Mouse (Mus musculus): ENCODE data around the gene Myo1d. TPM values are rescaled to one million over a fixed set of nuclear protein-coding genes. Genes with fewer than 3 reads are reported as not detected.

The Myo1d gene
- polyA plus RNA-seq, 1 experiment, result 10.8 TPM

DNA sequence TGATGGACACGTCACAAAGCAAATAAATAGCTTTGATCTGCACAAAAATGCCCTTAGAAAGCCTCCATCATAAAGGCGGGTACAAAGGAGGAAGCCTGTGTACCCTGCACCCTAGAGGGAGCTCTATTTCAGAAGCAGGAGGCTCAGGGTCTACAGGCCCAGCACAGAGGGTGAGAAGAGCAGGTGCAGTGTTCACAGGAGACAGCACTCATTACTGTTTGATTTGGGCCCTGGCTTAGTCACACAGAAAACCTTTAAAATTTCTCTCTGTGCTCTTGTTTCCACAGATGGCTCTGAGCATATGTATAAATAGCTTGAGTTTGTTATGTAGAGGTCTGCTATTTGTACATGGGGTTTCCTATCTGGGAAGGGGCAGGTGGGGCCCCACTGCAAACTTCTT, 233.6 kb downstream of the Myo1d start:
- H3K27me3 ChIP-seq (ENCODE audit: control insufficient read depth, insufficient read depth, insufficient read length), result no peaks in the 10 kb centered on the region
- H3K79me2 ChIP-seq (ENCODE audit: control insufficient read depth, insufficient read depth), result no peaks in the 10 kb centered on the region
- no peak overlapping the region for H3K4me3 ChIP-seq (ENCODE audit: insufficient read depth, poor library complexity, severe bottlenecking)
- no peaks in the 10 kb centered on the region for H3K36me3 ChIP-seq (ENCODE audit: control insufficient read depth, insufficient read depth)
- no peak overlapping the region for H3ac ChIP-seq (ENCODE audit: control insufficient read depth, insufficient read length, low read depth)
- H3K79me3 ChIP-seq (ENCODE audit: low read depth), result no peaks in the 10 kb centered on the region
- no peak for TF ChIP-seq CTCF (IDR thresholded peaks at IDR 0.05; ENCODE audit: control insufficient read depth, insufficient read depth, insufficient read length)
- no peak for TF ChIP-seq MAX (IDR thresholded peaks at IDR 0.05)

GRCm38 (mm10) chr11:80539056-80539455, 240.8 kb downstream of the Myo1d start:
- no peaks in the 10 kb centered on the region for H3K36me3 ChIP-seq (ENCODE audit: control insufficient read depth, insufficient read depth)
- H3K27me3 ChIP-seq (ENCODE audit: control insufficient read depth, insufficient read depth, insufficient read length), result no peaks in the 10 kb centered on the region
- H3K4me3 ChIP-seq (ENCODE audit: insufficient read depth, poor library complexity, severe bottlenecking), result no peak overlapping the region
- H3ac ChIP-seq (ENCODE audit: control insufficient read depth, insufficient read length, low read depth), result no peak overlapping the region
- no peaks in the 10 kb centered on the region for H3K79me2 ChIP-seq (ENCODE audit: control insufficient read depth, insufficient read depth)
- TF ChIP-seq USF1 (IDR thresholded peaks at IDR 0.05; ENCODE audit: low read depth) (no peak), MYOG (IDR thresholded peaks at IDR 0.05; ENCODE audit: control insufficient read depth, extremely low read depth, insufficient read length) (no peak), CTCF (IDR thresholded peaks at IDR 0.05; ENCODE audit: control insufficient read depth, insufficient read depth, insufficient read length) (no peak), FOSL1 (IDR thresholded peaks at IDR 0.05; ENCODE audit: insufficient read depth, low read length, poor library complexity, severe bottlenecking) (no peak), MYOD1 (IDR thresholded peaks at IDR 0.05; ENCODE audit: control insufficient read depth, insufficient read length, low read depth) (no peak), MAX (IDR thresholded peaks at IDR 0.05) (no peak), CEBPB (IDR thresholded peaks at IDR 0.05; ENCODE audit: low read depth) (no peak)
- H3K79me3 ChIP-seq (ENCODE audit: low read depth), result no peaks in the 10 kb centered on the region

DNA sequence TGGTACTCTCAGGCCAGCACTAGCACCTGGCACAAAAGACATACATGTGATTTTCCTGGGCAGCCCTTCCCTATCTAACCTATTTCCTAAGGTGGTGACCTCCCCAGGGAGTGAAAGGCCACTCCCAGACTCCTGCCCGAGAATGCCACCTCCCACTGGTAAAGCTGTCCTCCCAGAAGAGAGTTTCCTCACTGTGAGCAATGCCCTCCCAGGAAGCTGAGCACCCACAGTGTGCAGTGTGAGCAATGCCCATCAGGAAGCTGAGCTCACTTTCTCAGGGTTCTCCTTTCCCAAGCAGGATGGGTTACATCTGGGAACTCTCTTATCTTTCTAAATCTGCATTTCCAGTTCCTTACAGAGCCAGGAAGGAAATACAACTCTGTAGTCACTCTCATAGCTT, 246.9 kb downstream of the Myo1d start:
- no peak for TF ChIP-seq FOSL1 (IDR thresholded peaks at IDR 0.05; ENCODE audit: insufficient read depth, low read length, poor library complexity, severe bottlenecking)
- TF ChIP-seq MAX (IDR thresholded peaks at IDR 0.05), result no peak
- no peak for TF ChIP-seq MYOG (IDR thresholded peaks at IDR 0.05; ENCODE audit: control insufficient read depth, extremely low read depth, insufficient read length)
- no peak for TF ChIP-seq CTCF (IDR thresholded peaks at IDR 0.05; ENCODE audit: control insufficient read depth, insufficient read depth, insufficient read length)
- no peak for TF ChIP-seq USF1 (IDR thresholded peaks at IDR 0.05; ENCODE audit: low read depth)
- TF ChIP-seq CEBPB (IDR thresholded peaks at IDR 0.05; ENCODE audit: low read depth), result no peak
- TF ChIP-seq MYOD1 (IDR thresholded peaks at IDR 0.05; ENCODE audit: control insufficient read depth, insufficient read length, low read depth), result no peak
- Histone ChIP-seq H3K27me3 (ENCODE audit: control insufficient read depth, insufficient read depth, insufficient read length) (no peaks in the 10 kb centered on the region), H3K36me3 (ENCODE audit: control insufficient read depth, insufficient read depth) (no peaks in the 10 kb centered on the region), H3K79me2 (ENCODE audit: control insufficient read depth, insufficient read depth) (no peaks in the 10 kb centered on the region), H3ac (ENCODE audit: control insufficient read depth, insufficient read length, low read depth) (no peak overlapping the region), H3K79me3 (ENCODE audit: low read depth) (no peaks in the 10 kb centered on the region), H3K4me3 (ENCODE audit: insufficient read depth, poor library complexity, severe bottlenecking) (no peak overlapping the region)

GRCm38 (mm10) chr11:80529149-80529548, 250.7 kb downstream of the Myo1d start:
- H3ac ChIP-seq (ENCODE audit: control insufficient read depth, insufficient read length, low read depth), result no peak overlapping the region
- no peak overlapping the region for H3K4me3 ChIP-seq (ENCODE audit: insufficient read depth, poor library complexity, severe bottlenecking)
- no peaks in the 10 kb centered on the region for H3K79me3 ChIP-seq (ENCODE audit: low read depth)
- H3K79me2 ChIP-seq (ENCODE audit: control insufficient read depth, insufficient read depth), result no peaks in the 10 kb centered on the region
- TF ChIP-seq MYOD1 (IDR thresholded peaks at IDR 0.05; ENCODE audit: control insufficient read depth, insufficient read length, low read depth) (no peak), MAX (IDR thresholded peaks at IDR 0.05) (no peak), CTCF (IDR thresholded peaks at IDR 0.05; ENCODE audit: control insufficient read depth, insufficient read depth, insufficient read length) (no peak), FOSL1 (IDR thresholded peaks at IDR 0.05; ENCODE audit: insufficient read depth, low read length, poor library complexity, severe bottlenecking) (no peak), MYOG (IDR thresholded peaks at IDR 0.05; ENCODE audit: control insufficient read depth, extremely low read depth, insufficient read length) (no peak), USF1 (IDR thresholded peaks at IDR 0.05; ENCODE audit: low read depth) (no peak), CEBPB (IDR thresholded peaks at IDR 0.05; ENCODE audit: low read depth) (no peak)
- no peaks in the 10 kb centered on the region for H3K36me3 ChIP-seq (ENCODE audit: control insufficient read depth, insufficient read depth)
- no peaks in the 10 kb centered on the region for H3K27me3 ChIP-seq (ENCODE audit: control insufficient read depth, insufficient read depth, insufficient read length)

GRCm38 (mm10) chr11:80527697-80528096, 252.1 kb downstream of the Myo1d start:
- Histone ChIP-seq H3K4me3 (ENCODE audit: insufficient read depth, poor library complexity, severe bottlenecking) (no peak overlapping the region), H3K79me2 (ENCODE audit: control insufficient read depth, insufficient read depth) (no peaks in the 10 kb centered on the region), H3ac (ENCODE audit: control insufficient read depth, insufficient read length, low read depth) (no peak overlapping the region), H3K79me3 (ENCODE audit: low read depth) (no peaks in the 10 kb centered on the region), H3K36me3 (ENCODE audit: control insufficient read depth, insufficient read depth) (no peaks in the 10 kb centered on the region), H3K27me3 (ENCODE audit: control insufficient read depth, insufficient read depth, insufficient read length) (no peaks in the 10 kb centered on the region)
- TF ChIP-seq CTCF (IDR thresholded peaks at IDR 0.05; ENCODE audit: control insufficient read depth, insufficient read depth, insufficient read length) (no peak), MAX (IDR thresholded peaks at IDR 0.05) (no peak), FOSL1 (IDR thresholded peaks at IDR 0.05; ENCODE audit: insufficient read depth, low read length, poor library complexity, severe bottlenecking) (no peak), MYOG (IDR thresholded peaks at IDR 0.05; ENCODE audit: control insufficient read depth, extremely low read depth, insufficient read length) (no peak), USF1 (IDR thresholded peaks at IDR 0.05; ENCODE audit: low read depth) (no peak), CEBPB (IDR thresholded peaks at IDR 0.05; ENCODE audit: low read depth) (no peak), MYOD1 (IDR thresholded peaks at IDR 0.05; ENCODE audit: control insufficient read depth, insufficient read length, low read depth) (no peak)

- Histone ChIP-seq H3K79me2 (ENCODE audit: control insufficient read depth, insufficient read depth) (no peaks in the 10 kb centered on the region), H3K4me3 (ENCODE audit: insufficient read depth, poor library complexity, severe bottlenecking) (no peak overlapping the region), H3K36me3 (ENCODE audit: control insufficient read depth, insufficient read depth) (no peaks in the 10 kb centered on the region), H3ac (ENCODE audit: control insufficient read depth, insufficient read length, low read depth) (no peak overlapping the region), H3K27me3 (ENCODE audit: control insufficient read depth, insufficient read depth, insufficient read length) (no peaks in the 10 kb centered on the region), H3K79me3 (ENCODE audit: low read depth) (no peaks in the 10 kb centered on the region)
- TF ChIP-seq CEBPB (IDR thresholded peaks at IDR 0.05; ENCODE audit: low read depth) (no peak), CTCF (IDR thresholded peaks at IDR 0.05; ENCODE audit: control insufficient read depth, insufficient read depth, insufficient read length) (no peak)
These were observed 255.6 kb downstream of the Myo1d start for GRCm38 (mm10) chr11:80524213-80524612.

Data from C2C12 (cell line).